Mouse (Mus musculus): ENCODE measurements around the gene Gm4858.
"Not testable (repeated sequence)": the region's sequence is repeated elsewhere in the genome, so short reads cannot be mapped to it uniquely, and the experiment has no call there.

Gene Gm4858

DNA sequence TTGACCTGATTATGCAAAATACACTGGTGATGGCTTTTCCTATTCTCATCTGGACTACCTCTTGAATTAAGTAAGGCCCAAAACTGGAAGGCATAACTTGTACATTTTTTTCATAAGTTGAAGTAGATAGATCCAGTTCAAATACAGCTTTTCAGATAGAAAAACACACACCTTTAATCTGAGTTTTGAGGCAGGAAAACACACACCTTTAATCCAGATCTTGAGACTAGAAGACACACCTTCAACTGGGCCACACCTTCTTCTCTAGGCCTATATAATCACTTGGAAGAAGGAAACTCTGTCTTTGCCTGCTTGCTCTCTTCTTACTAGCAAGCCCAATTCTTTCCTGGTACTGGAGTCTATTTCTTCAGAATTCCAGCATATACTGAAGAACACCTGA lies at the start of gene Gm4858:
Gene Gm4858, plus strand, starts transcription at position 301 of the 400 bp plus-strand sequence.
- in situ Hi-C loops (cut with MboI) = not testable (repeated sequence)

DNA sequence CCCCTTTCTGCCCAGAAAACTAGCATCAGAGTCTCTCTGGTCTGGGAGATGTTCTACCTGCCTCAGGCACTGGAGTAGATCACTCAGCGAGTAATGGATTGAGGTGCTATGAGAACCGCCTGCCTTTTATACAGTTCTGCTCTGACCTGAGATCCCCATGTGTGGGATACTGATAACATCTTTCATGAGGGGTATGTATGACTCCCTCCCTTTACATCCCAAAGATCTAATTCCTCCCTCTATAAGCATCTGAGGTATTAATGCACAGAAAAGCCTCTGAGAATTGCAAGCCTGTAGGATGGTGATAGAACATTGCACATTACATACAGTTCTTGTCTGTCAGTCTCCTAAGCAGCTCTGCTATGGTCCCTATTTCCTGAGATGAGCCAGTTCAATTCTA lies 49.7 kb upstream of the Gm4858 start, which contains the start of gene Lce1m:
Gene Lce1m, minus strand, starts transcription at position 101 of the 400 bp plus-strand sequence.
- in situ Hi-C loops (cut with MboI) = no loop called here

DNA sequence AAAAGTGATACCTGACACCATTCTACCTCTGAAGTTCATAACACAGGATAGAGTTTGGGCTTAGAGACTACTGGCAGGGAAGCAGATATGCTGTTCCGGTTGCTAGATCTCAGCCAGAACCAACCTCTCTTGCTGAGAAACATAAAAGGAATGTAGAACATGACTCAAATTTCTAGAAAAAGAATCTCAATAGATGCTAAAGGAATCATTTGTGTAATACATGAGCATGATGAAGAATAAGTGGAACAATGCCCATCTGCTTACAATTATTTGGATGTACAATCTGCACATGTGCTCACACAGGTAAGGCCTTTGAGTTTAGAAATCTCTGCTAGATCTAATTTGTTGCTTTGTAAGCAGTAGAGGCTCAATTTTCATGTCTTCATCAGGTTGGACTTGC lies 47.5 kb upstream of the Gm4858 start:
- in situ Hi-C loops (cut with MboI) = no loop called here

DNA sequence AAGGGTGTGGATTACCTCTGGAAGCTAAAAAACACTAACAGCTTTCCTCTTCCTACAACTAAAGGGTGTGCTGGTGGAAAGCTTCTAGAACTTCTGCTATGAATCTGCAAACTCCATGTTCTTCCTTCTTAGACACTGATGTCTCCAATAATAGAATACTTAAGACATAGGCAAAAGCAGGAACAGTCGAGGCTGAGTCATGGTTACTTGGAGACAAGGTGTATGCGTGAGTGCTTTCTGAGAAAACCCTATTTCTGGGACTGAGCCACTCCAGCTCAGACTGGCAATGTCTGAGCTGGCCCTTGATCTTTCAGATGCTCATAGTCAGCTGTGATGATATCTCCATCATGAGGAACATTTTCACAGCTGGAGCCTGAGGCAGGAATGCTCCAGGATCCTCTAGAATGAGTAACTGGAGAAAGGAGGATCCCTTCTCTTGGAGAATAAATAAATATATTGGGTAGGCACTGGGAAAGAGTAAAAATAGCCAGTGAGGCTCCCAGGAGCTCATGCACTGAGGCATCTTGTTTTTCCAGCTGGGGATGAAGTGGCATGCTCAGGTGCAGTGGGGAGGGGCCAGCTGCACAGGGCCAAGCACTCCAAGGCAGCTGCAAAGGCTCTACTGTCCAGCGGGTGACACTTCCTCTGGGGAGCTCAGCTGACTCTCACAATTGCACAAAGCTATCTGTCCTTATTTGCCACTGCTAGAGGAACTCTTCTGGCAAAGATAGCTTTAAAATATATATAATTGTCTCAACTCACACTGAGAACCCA lies 45.0 kb upstream of the Gm4858 start:
- in situ Hi-C loops (cut with MboI) = no loop called here

DNA sequence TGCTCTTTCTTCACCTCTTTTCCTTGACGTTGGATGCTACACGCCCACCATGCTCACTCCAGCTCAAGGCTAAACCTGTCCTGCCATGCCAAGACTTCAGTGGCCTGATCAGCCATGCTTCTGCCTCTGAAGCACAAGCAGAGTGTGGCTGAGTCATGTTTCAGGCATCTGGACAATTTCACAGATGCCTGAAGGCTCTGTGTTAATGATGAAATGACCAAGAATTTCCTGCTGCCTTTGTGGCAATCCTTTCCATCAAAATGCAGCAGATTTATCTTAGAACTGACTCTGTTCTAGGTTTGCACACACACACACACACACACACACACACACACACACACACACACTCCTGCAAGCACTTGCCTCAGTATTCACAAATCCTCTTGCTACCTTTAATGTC lies 43.1 kb upstream of the Gm4858 start:
- in situ Hi-C loops (cut with MboI) = no loop called here

DNA sequence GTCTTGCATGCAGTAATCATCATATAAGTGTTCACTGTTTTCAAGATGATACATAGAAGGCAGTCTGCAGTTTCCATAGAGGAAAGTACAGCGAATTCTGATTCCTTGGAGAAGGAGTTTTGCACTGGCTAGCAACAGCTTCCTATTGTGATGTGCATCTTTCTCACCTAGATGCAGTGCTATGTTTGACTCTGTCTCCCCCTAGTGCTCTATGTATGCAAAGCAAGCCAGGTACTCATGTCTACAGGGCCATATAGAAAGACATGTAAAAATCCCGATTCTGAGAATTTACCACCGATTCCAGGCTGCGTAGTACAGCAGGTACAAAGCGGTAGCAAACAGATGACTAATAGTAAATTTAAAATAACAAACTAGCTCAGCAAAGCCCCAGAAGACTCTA lies 37.2 kb upstream of the Gm4858 start:
- in situ Hi-C loops (cut with MboI) = no loop called here

DNA sequence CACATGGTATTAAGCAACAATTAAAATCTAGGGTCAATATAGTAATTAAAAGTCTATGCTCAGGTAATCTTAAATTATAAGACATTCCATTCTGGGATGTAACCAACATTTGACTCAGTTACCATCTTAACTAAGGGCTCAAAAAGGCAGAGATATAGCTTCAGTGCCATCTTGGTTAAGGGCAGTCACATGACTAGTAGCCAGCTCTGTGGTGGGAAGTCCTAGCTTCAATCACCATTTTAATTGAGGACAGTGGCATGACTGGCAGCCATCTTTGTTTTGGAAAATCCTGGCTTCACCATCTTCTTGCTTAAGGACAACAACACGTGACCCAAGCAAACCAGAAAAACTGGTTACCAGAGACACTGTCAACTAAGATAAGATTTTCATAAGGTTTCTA lies 18.4 kb upstream of the Gm4858 start:
- in situ Hi-C loops (cut with MboI) = no loop called here

DNA sequence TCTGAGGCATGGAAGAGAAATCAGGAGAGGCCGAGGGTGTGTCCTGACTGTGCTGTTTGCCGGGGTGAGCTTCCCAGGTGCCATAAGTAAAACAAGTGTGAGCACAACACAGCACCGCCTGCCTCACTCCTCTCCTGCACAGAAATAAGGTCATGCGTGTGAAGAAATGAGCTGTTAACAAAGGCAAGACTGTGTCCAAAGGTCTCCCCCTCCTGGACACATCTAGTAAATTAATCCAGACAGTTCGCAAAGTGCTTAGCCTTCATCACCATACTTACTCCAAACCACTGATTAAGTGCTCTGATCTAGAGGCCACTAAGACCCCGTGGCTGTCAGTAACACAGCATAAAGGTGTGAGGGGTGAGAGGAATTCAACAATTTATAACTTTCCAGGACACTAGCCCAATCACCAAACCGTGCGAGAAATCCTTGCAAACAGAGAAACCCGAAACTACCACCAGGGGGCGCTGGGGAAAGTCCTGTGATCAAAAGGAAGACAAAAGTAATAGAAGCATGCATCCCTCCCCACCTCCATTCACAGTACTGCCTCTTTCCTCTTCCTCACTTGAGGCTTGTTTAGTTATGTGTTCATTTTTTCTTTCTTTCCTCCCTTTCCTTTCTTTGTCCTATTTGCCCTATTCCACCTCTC lies 15.7 kb upstream of the Gm4858 start:
- in situ Hi-C loops (cut with MboI) = no loop called here

DNA sequence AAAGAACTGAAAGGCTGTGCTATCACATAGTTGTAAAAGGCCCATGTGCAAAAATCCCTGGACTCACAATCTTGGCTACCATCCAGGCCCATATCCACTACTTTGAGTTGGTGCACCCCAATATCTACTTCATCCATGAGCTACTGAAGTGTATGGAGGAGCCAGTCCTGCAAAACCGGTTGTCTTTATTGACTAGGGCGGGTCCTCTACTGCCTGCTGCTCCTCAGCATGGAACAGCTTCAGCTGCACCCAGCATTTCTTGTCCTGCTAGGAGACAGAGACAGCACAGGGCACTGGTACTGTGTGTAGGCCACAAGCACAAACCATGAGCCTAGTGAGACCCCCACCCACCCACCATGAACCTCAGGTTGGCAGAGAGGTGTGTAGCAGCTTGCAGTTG lies 18.0 kb downstream of the Gm4858 start:
- in situ Hi-C loops (cut with MboI) = no loop called here

DNA sequence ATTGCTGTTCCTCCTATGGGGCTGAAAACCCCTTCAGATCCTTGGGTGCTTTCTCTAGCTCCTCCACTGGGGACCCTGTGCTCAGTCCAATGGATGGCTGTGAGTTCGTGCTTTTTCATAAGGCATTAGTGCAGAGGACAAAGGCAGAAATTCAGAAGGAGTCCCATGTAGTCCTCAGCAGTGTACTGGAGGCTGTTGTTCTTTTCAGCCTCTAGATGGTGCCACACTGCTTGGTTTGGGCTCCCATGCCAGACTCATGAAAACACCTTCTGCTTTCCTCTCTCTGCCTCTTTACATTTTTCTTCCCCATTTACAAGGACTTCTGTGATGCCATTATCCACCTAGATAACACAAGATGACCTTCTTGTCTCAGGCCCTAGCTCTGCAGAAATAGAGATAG lies 25.0 kb downstream of the Gm4858 start:
- in situ Hi-C loops (cut with MboI) = not testable (repeated sequence)

DNA sequence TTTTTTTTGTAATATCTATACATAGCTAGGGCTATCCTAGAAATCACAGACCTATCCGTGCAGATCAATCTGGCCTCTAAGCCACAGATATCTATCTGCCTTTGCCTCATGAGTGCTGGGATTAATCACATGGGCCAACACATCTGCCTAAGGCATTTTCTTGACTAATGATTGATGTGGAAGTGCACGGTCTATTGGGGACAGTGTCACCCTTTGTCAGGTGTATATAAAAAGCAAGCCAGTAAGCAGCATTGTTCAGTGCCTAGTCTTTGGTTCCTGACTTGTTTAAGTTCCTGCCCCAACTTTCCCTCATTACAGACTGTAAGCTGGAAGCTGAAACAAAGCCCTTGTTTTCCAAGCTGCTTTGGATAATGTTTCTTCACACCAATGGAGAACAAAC lies 27.8 kb downstream of the Gm4858 start:
- in situ Hi-C loops (cut with MboI) = no loop called here

DNA sequence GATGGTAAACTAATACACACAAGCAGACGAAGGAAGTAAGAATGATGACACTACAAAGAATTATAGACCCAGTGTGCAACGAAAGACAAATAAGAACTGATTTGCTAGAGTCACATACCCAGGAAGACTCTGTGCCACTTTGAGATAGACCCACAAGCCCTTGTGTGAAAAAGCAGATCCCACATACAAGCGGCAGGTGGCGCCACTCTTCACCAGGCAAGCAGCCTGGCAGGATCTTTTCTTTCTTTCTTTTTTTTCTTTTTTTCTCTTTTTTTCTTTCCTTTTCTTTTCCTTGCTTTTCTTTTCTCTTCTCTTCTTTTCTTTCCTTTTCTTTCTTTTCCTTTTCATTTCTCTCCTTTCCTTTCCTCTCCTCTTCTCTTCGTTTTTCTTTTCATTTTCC lies 43.0 kb downstream of the Gm4858 start:
- in situ Hi-C loops (cut with MboI) = no loop called here

DNA sequence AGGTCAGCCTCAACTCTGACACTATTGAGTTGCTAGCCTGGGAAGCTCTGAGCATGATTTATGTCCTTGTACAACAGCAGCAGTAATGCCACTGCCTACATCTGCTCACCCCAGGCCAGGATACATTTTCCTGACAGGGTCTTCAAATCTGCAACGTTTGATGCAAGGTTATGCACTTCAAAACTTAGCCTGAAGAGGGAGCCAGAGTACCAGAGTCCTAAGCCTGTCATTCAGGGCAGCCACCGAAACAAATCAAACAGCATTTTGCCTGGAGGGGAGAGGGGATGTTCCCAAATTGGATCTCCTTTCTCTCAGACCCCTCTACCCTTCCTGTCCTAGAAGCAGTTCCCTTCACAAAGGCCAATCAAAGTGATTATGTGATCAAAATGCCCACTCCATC lies 45.9 kb downstream of the Gm4858 start:
- in situ Hi-C loops (cut with MboI) = no loop called here

DNA sequence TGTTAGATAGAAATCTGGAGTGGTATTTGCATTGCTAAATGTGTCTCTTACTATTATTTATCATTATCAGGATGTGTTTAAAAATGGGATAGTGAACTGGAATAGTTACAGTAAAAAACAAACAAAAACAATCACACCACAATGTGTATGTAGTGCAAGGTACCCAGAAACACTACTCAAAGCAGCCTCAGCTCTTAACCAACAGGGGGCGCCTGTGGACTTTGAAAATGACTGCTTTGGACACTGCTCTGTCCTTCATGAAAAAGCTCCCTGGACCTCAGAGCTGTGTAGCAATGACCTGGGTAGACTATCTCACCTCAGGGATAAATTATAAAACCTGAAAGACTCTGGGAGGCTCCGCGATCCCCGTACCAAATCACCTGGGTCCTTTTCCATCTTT lies 50.5 kb downstream of the Gm4858 start:
- in situ Hi-C loops (cut with MboI) = no loop called here

Measured in mature B cell (primary cell).